Mouse (Mus musculus): ENCODE data around the gene Calm5.
"Not testable (repeated sequence)": the region's sequence is repeated elsewhere in the genome, so short reads cannot be mapped to it uniquely, and the experiment has no call there.

Gene Calm5

GRCm38 (mm10) chr13:3865648-3866354 lies 11.8 kb downstream of the Calm5 start:
- DNase-seq (ENCODE audit: low read depth), result peak; percentile 12

- DNase-seq (ENCODE audit: low read depth), result no peak
Measured at GRCm38 (mm10) chr13:3866355-3867052, 12.5 kb downstream of the Calm5 start.

- no peak for DNase-seq (ENCODE audit: low read depth)
Measured at GRCm38 (mm10) chr13:3867158-3867557, 13.2 kb downstream of the Calm5 start.

- no peak for DNase-seq (ENCODE audit: low read depth)
Measured at GRCm38 (mm10) chr13:3869901-3870300, 15.9 kb downstream of the Calm5 start.

- no peak for DNase-seq (ENCODE audit: low read depth)
Measured at GRCm38 (mm10) chr13:3872832-3873231, 18.9 kb downstream of the Calm5 start.

- no peak for DNase-seq (ENCODE audit: low read depth)
Measured at GRCm38 (mm10) chr13:3876448-3876847, 22.5 kb downstream of the Calm5 start.

- no peak for DNase-seq (ENCODE audit: low read depth)
Measured at GRCm38 (mm10) chr13:3877185-3877584, 23.2 kb downstream of the Calm5 start.

GRCm38 (mm10) chr13:3877679-3878220 lies 23.8 kb downstream of the Calm5 start:
- DNase-seq (ENCODE audit: low read depth), result no peak

GRCm38 (mm10) chr13:3886663-3887062 lies 32.7 kb downstream of the Calm5 start:
- peak; percentile 33 for DNase-seq (ENCODE audit: low read depth)

GRCm38 (mm10) chr13:3889111-3889510 lies 35.1 kb downstream of the Calm5 start:
- DNase-seq (ENCODE audit: low read depth), result no peak

GRCm38 (mm10) chr13:3890061-3890460 lies 36.1 kb downstream of the Calm5 start:
- DNase-seq (ENCODE audit: low read depth), result no peak

- DNase-seq (ENCODE audit: low read depth), result no peak
Measured at GRCm38 (mm10) chr13:3891479-3892087, 37.6 kb downstream of the Calm5 start.

GRCm38 (mm10) chr13:3892601-3893000 lies 38.6 kb downstream of the Calm5 start:
- DNase-seq (ENCODE audit: low read depth), result peak; percentile 23

GRCm38 (mm10) chr13:3893126-3893734 lies 39.3 kb downstream of the Calm5 start:
- DNase-seq (ENCODE audit: low read depth), result peak; percentile 93

GRCm38 (mm10) chr13:3894549-3894948 lies 40.6 kb downstream of the Calm5 start:
- no peak for DNase-seq (ENCODE audit: low read depth)

- no peak for DNase-seq (ENCODE audit: low read depth)
Measured at GRCm38 (mm10) chr13:3895397-3895980, 41.5 kb downstream of the Calm5 start.

GRCm38 (mm10) chr13:3896032-3896431 lies 42.1 kb downstream of the Calm5 start:
- DNase-seq (ENCODE audit: low read depth), result no peak

- DNase-seq (ENCODE audit: low read depth), result peak; percentile 84
Measured at GRCm38 (mm10) chr13:3896913-3897312, 42.9 kb downstream of the Calm5 start.

GRCm38 (mm10) chr13:3898202-3898601 lies 44.2 kb downstream of the Calm5 start:
- not testable (repeated sequence) for DNase-seq (ENCODE audit: low read depth)

GRCm38 (mm10) chr13:3899301-3899700 lies 45.3 kb downstream of the Calm5 start:
- no peak for DNase-seq (ENCODE audit: low read depth)
